Mouse (Mus musculus) limb, embryonic 12.5 days (tissue): ENCODE data around the gene Iqgap3. TPM values are rescaled to one million over a fixed set of nuclear protein-coding genes. Genes with fewer than 3 reads are reported as not detected.
A peak's percentile ranks its signal among the peaks of the same experiment; 100 is the strongest.

ENCODE experiments used
- ATAC-seq: fragments of 200-750 bp; cut with Nextera tagmentation; 2 replicates; pipeline ENCODE4 v1.8.0; 2017; ENCODE audit warnings: low read depth, moderate TSS enrichment; ENCODE audit not compliant: insufficient number of reproducible peaks, insufficient read depth, low FRiP score, low TSS enrichment
- H3K27ac ChIP-seq: fragments of 300-500 bp; sonication (generic); 2 replicates; pipeline ENCODE4 v1.5.1; 2016; ENCODE audit warnings: mild to moderate bottlenecking, moderate library complexity
- H3K27me3 ChIP-seq: fragments of 300-500 bp; sonication (generic); 2 replicates; pipeline ENCODE4 v1.6.1; 2016; ENCODE audit warnings: mild to moderate bottlenecking, moderate library complexity
- H3K36me3 ChIP-seq: fragments of 300-500 bp; sonication (generic); 2 replicates; pipeline ENCODE4 v1.6.1; 2016; ENCODE audit warnings: mild to moderate bottlenecking, moderate library complexity
- H3K4me1 ChIP-seq: fragments of 300-500 bp; sonication (generic); replicated peaks from 2 replicates; pipeline ENCODE4 v1.6.1; 2016
- H3K4me2 ChIP-seq: fragments of 300-500 bp; sonication (generic); 2 replicates; pipeline ENCODE4 v1.6.1; 2016; ENCODE audit warnings: mild to moderate bottlenecking, moderate library complexity
- H3K4me3 ChIP-seq: fragments of 300-500 bp; sonication (generic); replicated peaks from 2 replicates; pipeline ENCODE4 v1.5.1; 2016; ENCODE audit warnings: mild to moderate bottlenecking
- H3K9ac ChIP-seq: fragments of 300-500 bp; sonication (generic); replicated peaks from 2 replicates; pipeline ENCODE4 v1.6.1; 2016; ENCODE audit warnings: mild to moderate bottlenecking, moderate library complexity
- H3K9me3 ChIP-seq: fragments of 300-500 bp; sonication (generic); 2 replicates; pipeline ENCODE4 v1.6.1; 2016; ENCODE audit warnings: mild to moderate bottlenecking, moderate library complexity
- WGBS: fragments of 180-500 bp; shearing (Covaris S2); methylation state at CpG from one replicate; pipeline ENCODE4 v1.1.7; 2016; 5-methylcytosine and 5-hydroxymethylcytosine counted together
- polyA plus RNA-seq: library from polyadenylated mRNA; unstranded; fragments of >200 nt; fragmentation: Nextera tagmentation; extraction: Ambion mirVana; gene quantifications from 2 replicates; pipeline ENCODE4 v1.2.1, GENCODE M21; 2016

Gene Iqgap3
- polyA plus RNA-seq, 1 experiment from 2014 or later, result 24.3 TPM

DNA sequence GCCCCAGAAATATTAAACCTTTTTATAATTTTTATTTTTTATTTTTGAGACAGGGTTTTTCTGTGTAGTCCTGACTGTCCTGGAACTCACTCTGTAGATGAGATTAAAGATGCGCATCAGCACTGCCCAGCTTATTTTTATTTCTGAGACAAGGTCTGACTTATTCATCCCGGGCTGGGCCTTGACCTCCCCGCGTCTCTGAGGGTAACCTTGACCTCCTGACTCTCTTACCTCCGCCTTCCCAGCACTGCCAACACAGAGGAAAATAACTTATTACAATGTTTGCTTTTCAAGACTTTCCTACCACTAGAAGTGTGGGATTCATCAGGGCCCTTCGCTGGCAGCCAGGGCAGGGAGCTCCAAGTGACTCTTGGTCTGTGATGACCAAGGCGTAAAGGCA lies 44.4 kb downstream of the Iqgap3 start:
- H3K36me3 ChIP-seq, result 0 out of 2 replicates have a peak, but pooled peaks cover 4% of the 10 kb centered on the region
- 90% methylated on average over 7 of the region's 7 CpGs for WGBS
- ATAC-seq, result no peak
- H3K27me3 ChIP-seq, result no peaks in the 10 kb centered on the region
- no peak overlapping the region for H3K27ac ChIP-seq
- H3K4me3 ChIP-seq, result no peak overlapping the region
- no peaks in the 10 kb centered on the region for H3K9me3 ChIP-seq
- no peaks in the 10 kb centered on the region for H3K4me1 ChIP-seq
- no peak overlapping the region for H3K9ac ChIP-seq
- no peak overlapping the region for H3K4me2 ChIP-seq

DNA sequence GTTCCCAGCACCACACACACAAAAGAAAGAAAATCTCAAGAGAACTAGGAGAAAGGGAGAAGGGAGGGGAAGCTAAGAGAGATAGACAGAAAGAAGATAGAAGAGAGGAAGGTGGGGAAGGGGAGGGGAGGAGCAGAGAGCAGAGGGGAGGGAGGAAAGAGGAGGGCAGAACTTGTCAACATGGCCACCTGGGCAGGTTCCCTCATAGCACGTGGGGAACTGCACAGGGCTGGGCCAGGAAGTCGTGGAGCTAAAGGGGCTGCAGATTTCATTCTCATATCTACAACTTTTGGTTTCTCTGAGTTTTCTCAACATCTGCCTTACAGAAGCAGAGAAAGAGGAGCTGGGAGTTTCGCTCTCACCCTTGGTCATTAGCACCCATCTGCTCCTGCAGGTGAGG lies 45.9 kb downstream of the Iqgap3 start:
- Histone ChIP-seq H3K4me1 (no peaks in the 10 kb centered on the region), H3K9me3 (no peaks in the 10 kb centered on the region), H3K4me3 (no peak overlapping the region), H3K4me2 (no peak overlapping the region), H3K27me3 (no peaks in the 10 kb centered on the region), H3K36me3 (no peaks in the 10 kb centered on the region), H3K9ac (no peak overlapping the region), H3K27ac (no peak overlapping the region)
- WGBS, result 66% methylated on average over 3 of the region's 3 CpGs
- no peak for ATAC-seq

- ATAC-seq, result no peak
- H3K9ac ChIP-seq, result no peak overlapping the region
- H3K27ac ChIP-seq, result no peak overlapping the region
- WGBS, result 82% methylated on average over 5 of the region's 5 CpGs
- H3K9me3 ChIP-seq, result no peaks in the 10 kb centered on the region
- no peaks in the 10 kb centered on the region for H3K4me1 ChIP-seq
- no peaks in the 10 kb centered on the region for H3K27me3 ChIP-seq
- no peaks in the 10 kb centered on the region for H3K36me3 ChIP-seq
- no peak overlapping the region for H3K4me3 ChIP-seq
- H3K4me2 ChIP-seq, result no peak overlapping the region
These were observed 46.3 kb downstream of the Iqgap3 start for GRCm38 (mm10) chr3:88128056-88128455.

DNA sequence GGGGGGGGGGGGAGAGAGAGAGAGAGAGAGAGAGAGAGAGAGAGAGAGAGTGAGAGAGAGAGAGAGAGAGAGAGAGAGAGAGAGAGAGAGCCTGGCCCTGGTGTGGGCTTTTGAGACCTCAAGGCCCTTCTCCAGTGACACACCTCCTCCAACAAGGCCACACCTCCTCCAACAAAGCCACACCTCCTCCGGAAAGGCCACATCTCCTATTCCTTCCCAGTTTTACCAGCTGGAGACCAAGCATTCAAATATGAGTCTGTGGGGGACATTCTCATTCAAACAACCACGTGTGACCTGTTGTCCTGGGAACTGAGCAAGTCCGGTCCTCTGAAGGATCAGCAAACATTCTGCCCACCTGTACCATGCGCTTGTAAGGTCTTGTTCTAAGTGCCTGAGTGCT lies 47.2 kb downstream of the Iqgap3 start:
- Histone ChIP-seq H3K9ac (no peak overlapping the region), H3K27me3 (no peaks in the 10 kb centered on the region), H3K4me3 (no peak overlapping the region), H3K36me3 (no peaks in the 10 kb centered on the region), H3K4me1 (no peaks in the 10 kb centered on the region), H3K27ac (no peak overlapping the region), H3K9me3 (no peaks in the 10 kb centered on the region), H3K4me2 (no peak overlapping the region)
- ATAC-seq, result no peak
- 49% methylated on average over 4 of the region's 4 CpGs for WGBS

GRCm38 (mm10) chr3:88131071-88131470 lies 49.3 kb downstream of the Iqgap3 start:
- Histone ChIP-seq H3K4me1 (no peaks in the 10 kb centered on the region), H3K9me3 (no peaks in the 10 kb centered on the region), H3K4me3 (no peak overlapping the region), H3K9ac (no peak overlapping the region), H3K4me2 (no peak overlapping the region), H3K27ac (no peak overlapping the region), H3K36me3 (no peaks in the 10 kb centered on the region), H3K27me3 (no peaks in the 10 kb centered on the region)
- ATAC-seq, result no peak
- 93% methylated on average over 3 of the region's 3 CpGs for WGBS

DNA sequence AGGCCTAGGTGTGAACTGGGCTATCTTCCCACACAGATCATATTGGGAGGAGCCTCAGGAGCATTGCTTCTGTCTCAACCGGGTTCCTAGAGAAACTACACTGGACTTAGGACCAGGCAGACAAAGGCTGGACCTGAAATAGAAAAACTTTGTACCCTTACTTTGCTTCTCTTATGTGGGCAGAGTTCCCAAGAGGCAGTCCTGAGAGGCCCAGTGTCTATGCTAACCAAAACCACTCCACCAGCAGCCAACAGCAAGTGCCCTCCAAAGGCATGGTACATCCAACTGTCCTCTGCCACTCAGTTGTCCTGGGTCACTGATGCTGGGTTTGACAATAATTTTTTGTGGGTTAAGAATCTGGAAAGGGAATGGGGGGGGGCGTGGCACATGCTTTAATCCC lies 50.7 kb downstream of the Iqgap3 start:
- WGBS, result 61% methylated on average over 2 of the region's 2 CpGs
- no peak overlapping the region for H3K27ac ChIP-seq
- no peak overlapping the region for H3K4me2 ChIP-seq
- H3K27me3 ChIP-seq, result no peaks in the 10 kb centered on the region
- no peaks in the 10 kb centered on the region for H3K9me3 ChIP-seq
- H3K4me3 ChIP-seq, result no peak overlapping the region
- H3K36me3 ChIP-seq, result no peaks in the 10 kb centered on the region
- peaks cover under 1% of the 10 kb centered on the region; the same call in 1 of the 2 replicates for H3K4me1 ChIP-seq
- H3K9ac ChIP-seq, result no peak overlapping the region
- ATAC-seq, result no peak

DNA sequence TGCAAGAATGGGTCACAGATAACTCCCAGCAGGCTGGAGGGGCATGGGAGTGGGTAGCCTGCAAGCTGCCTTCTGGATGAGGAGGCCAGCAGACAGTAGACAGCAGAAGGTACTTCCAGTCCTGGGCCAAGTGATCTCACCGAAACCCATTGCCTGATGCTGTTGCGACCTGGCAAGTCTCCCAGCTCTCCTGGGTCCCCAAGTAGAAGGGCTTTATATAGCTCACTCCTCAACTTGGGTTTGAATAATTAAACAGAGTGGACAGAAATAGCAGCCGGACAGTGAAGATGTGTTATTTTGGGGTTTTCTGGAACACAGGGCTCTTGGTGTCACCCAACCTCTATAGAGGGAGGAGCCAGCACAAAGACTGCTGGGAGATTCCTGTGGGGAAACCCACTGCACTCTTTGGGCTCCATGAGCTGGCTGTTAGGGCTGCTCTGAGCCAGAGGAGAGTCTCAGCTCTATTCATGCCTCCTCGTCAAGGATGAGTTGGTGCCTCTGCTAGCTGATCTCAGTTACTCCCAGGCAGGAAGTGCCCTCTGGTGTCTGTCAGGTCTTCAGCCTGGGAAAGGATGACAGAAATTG lies 51.5 kb downstream of the Iqgap3 start:
- Histone ChIP-seq H3K27ac (no peak overlapping the region), H3K4me1 (peaks cover 4% of the 10 kb centered on the region; the same call in 1 of the 2 replicates), H3K9ac (no peak overlapping the region), H3K36me3 (no peaks in the 10 kb centered on the region), H3K9me3 (no peaks in the 10 kb centered on the region), H3K4me3 (no peak overlapping the region), H3K4me2 (no peak overlapping the region), H3K27me3 (no peaks in the 10 kb centered on the region)
- WGBS, result 71% methylated on average over 4 of the region's 4 CpGs
- ATAC-seq, result no peak

DNA sequence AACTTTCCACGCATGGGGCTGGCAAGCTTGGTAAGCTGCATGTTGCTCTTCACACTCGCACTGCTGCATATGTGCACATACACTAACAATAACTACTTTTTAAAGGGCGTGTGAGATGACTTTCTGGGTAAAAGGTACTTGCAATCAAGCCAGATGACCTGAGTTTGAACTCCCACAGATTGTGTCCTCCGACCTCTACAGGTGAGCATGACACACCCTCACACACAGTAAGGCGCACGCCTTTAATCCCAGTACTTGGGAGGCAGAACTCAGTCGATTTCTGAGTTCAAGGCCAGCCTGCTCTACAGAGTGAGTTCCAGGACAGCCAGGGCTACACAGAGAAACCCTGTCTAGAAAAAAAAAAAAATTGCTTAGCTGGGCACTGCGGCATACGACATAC lies 54.6 kb downstream of the Iqgap3 start:
- Histone ChIP-seq H3K9ac (no peak overlapping the region), H3K36me3 (no peaks in the 10 kb centered on the region), H3K27me3 (no peaks in the 10 kb centered on the region), H3K4me2 (no peak overlapping the region), H3K9me3 (no peaks in the 10 kb centered on the region), H3K4me3 (no peak overlapping the region), H3K4me1 (peaks cover 30% of the 10 kb centered on the region), H3K27ac (no peak overlapping the region)
- no peak for ATAC-seq
- 86% methylated on average over 9 of the region's 9 CpGs for WGBS

DNA sequence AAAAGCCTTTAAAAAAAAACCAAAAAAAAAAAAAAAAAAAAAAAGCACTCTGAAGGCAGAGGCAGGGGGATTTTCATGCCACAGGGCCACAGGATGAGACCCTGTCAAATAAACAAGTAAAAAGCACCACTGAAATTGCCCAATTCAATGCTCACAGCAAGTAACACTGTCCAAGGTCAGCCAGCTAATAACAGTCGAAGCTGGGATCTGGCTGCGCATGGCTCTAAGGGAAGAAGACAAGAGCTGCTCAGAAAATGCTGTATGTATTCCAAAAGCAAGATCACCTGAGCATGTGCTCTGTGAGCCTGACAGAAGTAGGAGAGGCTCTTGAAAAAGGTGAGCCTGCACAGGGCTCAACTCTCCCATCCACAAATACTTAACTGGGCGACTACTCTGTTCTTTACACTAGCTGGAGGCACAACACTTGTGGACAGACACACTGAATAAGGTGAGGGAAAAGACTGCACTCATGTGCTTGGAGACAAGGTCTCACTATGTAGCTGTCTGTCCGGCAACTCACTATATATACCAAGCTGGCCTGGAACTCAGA lies 55.2 kb downstream of the Iqgap3 start:
- WGBS, result 85% methylated on average over 4 of the region's 4 CpGs
- H3K4me1 ChIP-seq, result peaks cover 33% of the 10 kb centered on the region
- no peak overlapping the region for H3K27ac ChIP-seq
- ATAC-seq, result no peak
- H3K27me3 ChIP-seq, result no peaks in the 10 kb centered on the region
- H3K4me2 ChIP-seq, result peak overlapping the region; percentile 94; the same call in 1 of the 2 replicates
- H3K9me3 ChIP-seq, result no peaks in the 10 kb centered on the region
- no peak overlapping the region; the same call in 1 of the 2 replicates for H3K4me3 ChIP-seq
- H3K36me3 ChIP-seq, result no peaks in the 10 kb centered on the region
- peak overlapping the region; percentile 52; the same call in 1 of the 2 replicates for H3K9ac ChIP-seq

- H3K9me3 ChIP-seq, result no peaks in the 10 kb centered on the region
- H3K27me3 ChIP-seq, result no peaks in the 10 kb centered on the region
- peak overlapping the region; percentile 98 for H3K27ac ChIP-seq
- peak overlapping the region; percentile 52 for H3K9ac ChIP-seq
- H3K4me1 ChIP-seq, result peaks cover 34% of the 10 kb centered on the region
- no peaks in the 10 kb centered on the region for H3K36me3 ChIP-seq
- peak overlapping the region; percentile 61 for H3K4me3 ChIP-seq
- ATAC-seq, result no peak
- 13% methylated on average over 3 of the region's 3 CpGs for WGBS
- H3K4me2 ChIP-seq, result peak overlapping the region; percentile 94
These were observed 56.0 kb downstream of the Iqgap3 start for GRCm38 (mm10) chr3:88137821-88138220.

DNA sequence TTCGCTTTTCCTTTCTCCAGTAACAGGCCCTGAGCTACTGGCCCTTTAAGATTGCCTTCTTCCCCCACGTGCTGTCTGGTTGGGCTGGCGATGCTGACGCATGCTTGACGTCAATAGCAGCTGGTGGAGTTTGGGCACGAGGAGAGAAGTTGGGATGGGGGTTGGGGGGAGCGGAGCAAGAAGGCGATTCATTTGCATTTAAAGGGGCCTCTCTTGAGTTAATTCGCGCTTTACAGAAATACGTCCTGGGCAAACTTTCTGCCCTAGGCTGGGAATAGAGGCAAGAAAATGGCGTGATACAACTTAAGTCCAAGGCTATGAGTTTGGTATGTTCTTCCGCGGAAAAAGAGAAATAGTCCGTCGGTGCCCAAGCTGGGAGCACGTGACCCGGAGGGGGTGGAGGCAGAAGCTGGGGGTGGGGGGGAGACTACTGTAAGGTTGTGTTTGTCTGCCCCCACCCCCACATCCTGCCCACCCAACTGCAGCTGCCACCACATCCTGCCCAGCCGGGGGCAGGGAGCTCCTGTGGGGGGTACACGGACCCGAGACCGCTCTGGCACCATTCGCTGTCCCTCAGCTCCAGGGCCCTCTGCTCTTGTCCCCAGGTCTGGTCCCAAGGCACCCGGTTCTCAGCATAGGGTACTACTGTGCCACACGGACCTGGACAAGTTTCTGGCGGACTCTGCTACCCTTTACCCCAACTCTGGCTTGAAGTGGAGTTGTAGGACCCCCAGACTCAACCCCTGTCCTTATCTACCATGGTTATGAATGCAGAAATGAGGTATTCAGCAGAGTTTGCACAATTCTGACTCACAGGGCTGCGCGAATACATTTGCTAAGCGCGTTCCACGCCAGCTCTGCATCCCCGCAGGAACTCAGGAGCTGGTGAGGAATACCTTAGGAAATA lies 56.8 kb downstream of the Iqgap3 start:
- no peaks in the 10 kb centered on the region for H3K36me3 ChIP-seq
- H3K27me3 ChIP-seq, result no peaks in the 10 kb centered on the region
- H3K27ac ChIP-seq, result peak overlapping the region; percentile 98
- peak overlapping the region; percentile 61 for H3K4me3 ChIP-seq
- peak; percentile 44; the same call in 1 of the 2 replicates for ATAC-seq
- WGBS, result under 1% methylated on average over 32 of the region's 32 CpGs
- peak overlapping the region; percentile 67 for H3K9ac ChIP-seq
- H3K4me2 ChIP-seq, result peak overlapping the region; percentile 94
- peaks cover 42% of the 10 kb centered on the region for H3K4me1 ChIP-seq
- no peaks in the 10 kb centered on the region for H3K9me3 ChIP-seq
